Mouse (Mus musculus): ENCODE measurements around the gene Rell1.

Rell1 gene

GRCm38 (mm10) chr5:63968443-63969415, at the start of gene Rell1:
Gene Rell1, minus strand, starts transcription at chr5:63968897.
- peak; percentile 96 for DNase-seq (ENCODE audit: low spot score)

GRCm38 (mm10) chr5:64012596-64013366, 44.1 kb upstream of the Rell1 start:
- DNase-seq (ENCODE audit: low spot score), result no peak

- DNase-seq (ENCODE audit: low spot score), result no peak
Measured at GRCm38 (mm10) chr5:64006548-64006947, 37.9 kb upstream of the Rell1 start.

GRCm38 (mm10) chr5:64003302-64003701, 34.6 kb upstream of the Rell1 start:
- DNase-seq (ENCODE audit: low spot score), result no peak

GRCm38 (mm10) chr5:63993865-63994264, 25.2 kb upstream of the Rell1 start:
- no peak for DNase-seq (ENCODE audit: low spot score)

GRCm38 (mm10) chr5:63990675-63991074, 22.0 kb upstream of the Rell1 start:
- DNase-seq (ENCODE audit: low spot score), result no peak

GRCm38 (mm10) chr5:63986337-63986736, 17.6 kb upstream of the Rell1 start:
- no peak for DNase-seq (ENCODE audit: low spot score)

GRCm38 (mm10) chr5:63982296-63982695, 13.6 kb upstream of the Rell1 start:
- no peak for DNase-seq (ENCODE audit: low spot score)

- no peak for DNase-seq (ENCODE audit: low spot score)
Measured at GRCm38 (mm10) chr5:63970991-63971390, 2.3 kb upstream of the Rell1 start.

- no peak for DNase-seq (ENCODE audit: low spot score)
Measured at GRCm38 (mm10) chr5:63970281-63970732, 1.6 kb upstream of the Rell1 start.

GRCm38 (mm10) chr5:63969476-63970112, 897 bp upstream of the Rell1 start:
- no peak for DNase-seq (ENCODE audit: low spot score)

GRCm38 (mm10) chr5:63967591-63968141, 1.0 kb downstream of the Rell1 start:
- no peak for DNase-seq (ENCODE audit: low spot score)

- DNase-seq (ENCODE audit: low spot score), result no peak
Measured at GRCm38 (mm10) chr5:63966379-63966778, 2.3 kb downstream of the Rell1 start.

- no peak for DNase-seq (ENCODE audit: low spot score)
Measured at GRCm38 (mm10) chr5:63965946-63966345, 2.8 kb downstream of the Rell1 start.

GRCm38 (mm10) chr5:63964576-63964975, 4.1 kb downstream of the Rell1 start:
- no peak for DNase-seq (ENCODE audit: low spot score)

GRCm38 (mm10) chr5:63961726-63962125, 7.0 kb downstream of the Rell1 start:
- DNase-seq (ENCODE audit: low spot score), result no peak

- DNase-seq (ENCODE audit: low spot score), result no peak
Measured at GRCm38 (mm10) chr5:63960565-63960964, 8.1 kb downstream of the Rell1 start.

- DNase-seq (ENCODE audit: low spot score), result no peak
Measured at GRCm38 (mm10) chr5:63958963-63959708, 9.6 kb downstream of the Rell1 start.

- no peak for DNase-seq (ENCODE audit: low spot score)
Measured at GRCm38 (mm10) chr5:63957607-63958006, 11.1 kb downstream of the Rell1 start.

GRCm38 (mm10) chr5:63956411-63956810, 12.3 kb downstream of the Rell1 start:
- DNase-seq (ENCODE audit: low spot score), result no peak

- DNase-seq (ENCODE audit: low spot score), result no peak
Measured at GRCm38 (mm10) chr5:63953401-63954032, 15.2 kb downstream of the Rell1 start.

Measured in ovary, adult 18-20 months (tissue).